Mouse (Mus musculus) mature B cell (primary cell): ENCODE measurements around the gene Ccdc9b.

Experiments used
- in situ Hi-C: fragments of 300-500 bp; cut with MboI; formaldehyde crosslinking; loops from 2 replicates; pipeline ENCODE4 v1.14.3; 2019

Gene Ccdc9b

GRCm38 (mm10) chr2:118761906-118762783, at the start of gene Ccdc9b:
Ccdc9b (minus strand) TSS chr2:118762661.
- in situ Hi-C loops = loop anchor here (5.0 to 25.0 kb wide), 3 partner anchors 125 to 203 kb away; no protein-coding TSS in a partner anchor

GRCm38 (mm10) chr2:118810861-118811260, 48.4 kb upstream of the Ccdc9b start:
- in situ Hi-C loops = no loop called here

DNA sequence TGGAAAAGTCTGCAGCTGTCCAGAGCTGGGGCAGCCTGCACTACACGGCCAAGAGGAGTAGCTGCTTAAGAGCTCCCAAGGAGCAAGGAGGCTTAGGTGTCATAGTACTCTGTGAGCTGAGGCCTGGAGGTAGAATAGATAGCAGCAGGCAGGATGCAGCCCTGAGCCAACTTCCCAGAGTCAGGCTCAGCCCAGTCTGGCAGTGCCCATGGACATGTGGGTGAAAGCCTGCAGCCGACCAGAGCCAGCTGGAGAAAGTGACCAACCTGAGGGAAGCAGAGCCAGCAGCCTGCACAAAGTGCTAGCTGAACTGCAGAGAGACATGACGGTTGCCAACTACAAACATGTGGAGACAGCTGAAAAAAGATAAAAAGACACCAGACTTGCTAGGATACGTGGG, 44.4 kb upstream of the Ccdc9b start:
- in situ Hi-C loops = no loop called here

DNA sequence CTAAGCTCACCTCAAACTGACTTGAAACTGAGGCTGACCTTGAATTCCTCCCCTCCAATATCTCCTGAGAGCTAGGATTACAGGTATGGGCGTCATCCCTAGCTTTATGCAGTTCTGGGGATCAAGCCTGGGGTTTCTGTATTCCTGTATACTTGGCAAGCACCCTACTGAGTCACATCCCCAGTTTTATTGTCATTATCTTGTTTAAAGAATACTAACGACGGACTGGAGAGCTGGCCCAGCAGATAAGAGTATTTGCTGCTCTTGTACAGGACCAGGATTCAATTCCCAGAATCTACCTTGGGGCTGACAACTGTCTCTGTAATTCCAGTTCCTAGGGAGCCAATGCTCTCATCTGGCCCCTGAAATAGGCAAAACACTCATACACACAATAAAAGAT, 43.3 kb upstream of the Ccdc9b start:
- in situ Hi-C loops = no loop called here

GRCm38 (mm10) chr2:118805137-118805536, 42.7 kb upstream of the Ccdc9b start:
- in situ Hi-C loops = no loop called here

- in situ Hi-C loops = no loop called here
These were observed 42.0 kb upstream of the Ccdc9b start for GRCm38 (mm10) chr2:118804474-118804873.

DNA sequence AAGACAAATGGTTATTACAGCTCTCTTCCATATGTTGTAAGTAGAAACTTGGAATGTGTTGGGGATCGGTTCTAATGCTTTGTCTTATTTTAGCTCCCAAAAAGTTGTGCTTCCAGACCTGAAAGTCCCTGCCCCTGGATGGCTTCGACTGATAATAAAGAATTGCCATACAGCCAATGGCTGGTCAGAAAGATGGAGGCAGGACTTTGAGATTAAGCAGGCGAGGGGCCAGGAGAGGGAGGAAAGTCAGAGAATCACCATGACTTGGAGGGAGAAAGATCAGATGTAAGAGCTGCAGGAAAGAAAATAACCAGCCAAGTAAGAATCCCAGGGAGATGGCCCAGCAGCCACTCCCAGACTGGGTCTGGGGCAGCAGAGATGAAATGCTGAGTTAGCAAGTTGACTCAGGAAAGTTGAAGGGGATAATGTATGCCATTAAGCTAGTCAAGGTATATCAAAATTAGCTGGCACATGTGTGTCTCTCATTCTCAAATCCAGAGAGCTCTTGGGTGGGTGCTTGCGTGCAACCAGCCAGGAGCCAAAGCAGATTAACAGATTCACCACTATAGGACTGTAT, 40.2 kb upstream of the Ccdc9b start:
- in situ Hi-C loops = no loop called here

DNA sequence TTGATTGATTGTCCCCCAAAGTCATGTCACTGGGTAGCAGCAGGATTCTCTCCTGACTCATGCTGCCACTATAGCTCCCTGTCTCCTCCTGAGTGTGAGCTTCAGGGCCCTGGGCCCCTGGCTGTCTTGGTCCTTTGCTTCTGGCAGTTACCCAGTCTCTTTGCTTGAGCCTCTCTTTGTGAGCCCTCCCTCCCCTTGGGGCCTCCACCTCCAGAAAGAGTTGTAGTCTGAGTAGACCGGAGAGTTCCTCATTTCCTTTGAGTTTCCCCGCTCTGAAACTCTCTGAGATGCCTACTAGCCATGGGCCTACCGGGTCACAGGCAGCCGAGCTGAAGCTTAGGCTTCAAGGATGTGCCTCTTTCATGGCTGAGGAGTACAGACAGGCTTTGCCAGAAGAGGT, 31.2 kb upstream of the Ccdc9b start:
- in situ Hi-C loops = no loop called here

DNA sequence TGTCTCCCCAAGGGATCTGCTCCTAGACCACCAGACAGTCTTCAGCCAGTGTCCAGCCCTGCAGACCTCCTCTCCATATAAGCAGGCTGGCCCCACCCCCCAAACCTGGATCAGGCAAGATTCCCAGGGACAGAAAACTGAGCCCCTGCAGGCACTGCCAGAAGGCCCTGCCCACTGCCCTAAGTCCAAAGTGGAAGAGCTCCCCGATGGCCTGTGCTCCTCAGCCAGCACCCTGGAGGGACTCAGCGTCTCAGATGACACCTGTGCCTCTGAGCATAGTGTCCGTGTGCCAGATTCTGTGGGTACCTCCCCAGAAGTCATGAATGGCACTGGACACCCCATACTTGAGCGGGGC, 29.8 kb upstream of the Ccdc9b start:
- in situ Hi-C loops = no loop called here

DNA sequence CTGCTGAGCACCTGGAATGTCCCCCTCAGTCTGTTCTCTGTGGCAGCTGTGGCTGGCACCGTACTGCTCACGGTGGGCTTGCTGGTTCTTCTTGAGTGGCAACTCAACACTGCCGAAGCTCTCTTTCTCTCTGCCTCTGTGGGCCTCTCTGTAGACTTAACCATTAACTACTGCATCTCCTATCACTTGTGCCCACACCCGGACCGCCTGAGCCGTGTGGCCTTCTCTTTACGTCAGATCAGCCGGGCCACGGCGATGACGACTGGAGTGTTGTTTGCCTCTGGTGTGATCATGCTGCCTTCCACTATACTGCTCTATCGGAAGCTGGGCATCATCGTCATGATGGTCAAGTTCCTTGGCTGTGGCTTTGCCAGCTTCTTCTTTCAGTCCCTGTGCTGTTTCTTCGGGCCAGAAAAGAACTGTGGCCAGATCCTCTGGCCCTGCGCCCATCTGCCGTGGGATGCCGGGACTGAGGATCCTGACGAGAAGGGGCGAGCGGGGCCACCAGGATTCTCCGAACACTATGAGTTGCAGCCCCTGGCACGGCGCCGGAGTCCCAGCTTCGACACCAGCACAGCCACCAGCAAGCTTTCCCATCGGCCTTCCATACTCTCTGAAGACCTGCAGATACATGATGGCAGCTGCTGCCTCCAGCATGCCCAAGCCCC, 29.3 kb upstream of the Ccdc9b start:
- in situ Hi-C loops = no loop called here

GRCm38 (mm10) chr2:118790551-118791525, 28.4 kb upstream of the Ccdc9b start:
- in situ Hi-C loops = no loop called here

- in situ Hi-C loops = no loop called here
These were observed 27.7 kb upstream of the Ccdc9b start for GRCm38 (mm10) chr2:118790221-118790550.

DNA sequence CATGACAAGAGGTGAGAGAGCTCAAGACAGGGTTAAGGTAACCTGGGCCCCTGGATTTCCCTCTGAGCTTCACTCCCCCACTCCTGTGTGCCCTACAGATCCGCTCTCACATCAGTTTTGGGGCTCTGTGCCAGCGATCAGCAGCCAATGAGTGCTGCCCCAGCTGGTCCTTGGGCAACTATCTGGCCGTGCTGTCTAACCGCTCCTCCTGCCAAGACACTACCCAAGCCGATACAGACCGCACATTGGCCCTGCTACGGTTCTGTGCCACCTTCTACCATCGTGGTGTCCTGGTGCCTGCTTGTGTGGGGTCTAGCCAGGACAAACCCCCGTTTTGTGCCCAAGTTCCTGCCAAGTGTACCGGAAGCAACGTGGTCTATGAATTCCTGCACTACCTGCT, 27.0 kb upstream of the Ccdc9b start:
- in situ Hi-C loops = no loop called here

- in situ Hi-C loops = no loop called here
These were observed 24.1 kb upstream of the Ccdc9b start for GRCm38 (mm10) chr2:118786525-118786924.

GRCm38 (mm10) chr2:118783663-118784062, 21.2 kb upstream of the Ccdc9b start:
- in situ Hi-C loops = no loop called here

DNA sequence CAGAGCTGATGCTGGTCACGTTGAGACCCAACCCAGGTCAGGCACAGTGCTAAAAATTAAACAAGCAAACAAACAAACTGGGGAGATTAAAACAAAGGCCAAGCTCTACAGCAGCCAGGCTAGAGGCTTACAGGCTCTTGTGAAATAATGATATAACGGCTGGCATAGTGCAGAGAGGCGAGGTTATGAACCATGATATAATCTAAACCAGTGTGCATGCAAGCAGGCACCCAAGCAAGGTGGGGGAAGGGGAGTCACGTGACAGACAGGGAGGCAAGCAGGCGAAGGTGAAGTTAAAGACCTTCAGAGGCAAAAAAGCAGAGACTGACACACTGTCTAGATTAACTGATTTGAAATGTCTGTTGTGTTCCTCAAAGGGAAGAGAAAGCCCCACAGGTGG, 20.6 kb upstream of the Ccdc9b start:
- in situ Hi-C loops = no loop called here

GRCm38 (mm10) chr2:118782303-118782702, 19.8 kb upstream of the Ccdc9b start:
- in situ Hi-C loops = no loop called here

DNA sequence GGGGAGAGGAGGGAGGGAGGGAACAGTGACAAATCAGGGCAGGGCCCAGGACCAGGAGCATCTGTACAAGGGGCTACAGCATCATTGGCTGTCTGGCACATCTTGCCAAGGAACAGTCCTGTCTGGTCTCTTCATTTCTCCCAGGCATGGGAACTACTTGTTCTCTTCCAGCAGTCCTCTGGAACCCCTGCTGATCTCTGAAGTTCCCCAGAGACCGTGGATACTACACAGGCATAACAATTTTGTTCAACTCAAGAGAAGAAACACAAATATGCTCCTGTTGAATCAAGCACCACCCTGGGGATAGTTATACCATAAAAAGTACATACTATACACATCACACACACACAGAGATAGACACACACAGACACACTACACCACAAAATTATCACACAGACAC, 18.7 kb upstream of the Ccdc9b start:
- in situ Hi-C loops = no loop called here

DNA sequence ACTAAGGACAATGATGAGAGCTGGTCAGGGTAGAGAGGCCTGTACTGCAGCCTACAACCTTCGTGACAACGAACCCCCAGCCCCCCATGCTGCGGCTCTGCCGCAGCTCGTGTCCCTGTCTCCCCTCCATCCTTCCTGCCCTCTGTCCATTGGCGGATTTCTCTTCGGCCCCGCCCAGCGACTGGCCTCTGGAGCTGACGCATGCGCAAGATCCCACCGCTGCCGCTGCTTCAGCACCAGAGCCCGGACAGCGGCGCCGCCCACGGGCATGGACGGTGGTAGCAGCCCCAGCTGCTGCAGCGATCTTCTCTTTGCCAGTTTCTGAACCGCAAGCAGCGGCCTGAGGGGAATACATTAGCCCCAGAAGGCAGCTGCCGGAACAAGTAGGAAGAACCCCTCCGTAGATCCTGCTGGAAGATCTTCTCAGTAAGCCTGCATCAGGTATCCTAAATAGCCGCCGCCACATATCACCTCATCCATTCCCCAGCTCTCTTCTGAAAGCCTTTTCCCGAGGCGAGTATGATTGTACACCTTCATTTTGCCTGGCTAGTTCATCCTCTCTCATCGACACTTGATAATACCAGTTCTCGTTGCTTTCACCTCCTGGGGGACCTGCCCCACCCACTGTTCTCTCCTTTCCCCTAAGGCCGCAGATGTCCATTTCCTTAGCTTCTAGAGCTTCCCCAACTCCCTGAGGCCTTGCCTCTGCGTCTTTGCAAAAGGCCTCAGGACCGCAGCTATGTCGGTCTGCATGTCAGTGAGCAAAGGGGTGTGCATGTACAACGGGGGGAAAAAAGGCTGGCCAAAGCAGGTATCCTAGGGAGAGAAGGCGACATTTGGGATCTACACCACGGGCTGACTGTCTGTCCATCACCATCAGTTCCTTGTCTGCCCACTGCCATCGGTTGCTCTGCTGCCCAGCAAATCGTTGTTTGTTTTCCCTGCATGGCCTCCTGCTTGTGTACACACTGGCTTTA, 17.3 kb upstream of the Ccdc9b start, which contains the start of gene Disp2:
TSS of gene Disp2 (plus strand) at position 216 of the 977 bp plus-strand sequence.
- in situ Hi-C loops = no loop called here

DNA sequence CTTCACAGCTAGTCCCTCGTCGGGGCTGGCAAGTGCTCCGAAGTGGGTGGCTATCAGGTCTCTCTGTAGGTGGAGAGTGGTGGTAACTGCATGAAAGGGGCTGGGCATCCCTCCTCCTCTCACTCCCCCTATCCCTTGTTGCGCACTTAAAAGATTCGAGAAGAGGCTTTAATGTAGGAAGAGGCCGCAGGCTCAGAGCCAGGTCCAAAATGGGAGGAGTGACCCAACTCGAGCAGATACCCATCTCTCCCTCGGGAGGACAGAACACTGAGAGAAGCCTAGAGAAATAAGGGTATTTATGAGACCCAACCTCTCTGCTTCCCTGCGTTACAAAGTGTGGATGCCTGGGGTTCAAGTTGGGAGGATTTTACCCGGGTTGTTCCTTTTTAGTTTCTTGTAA, 16.6 kb upstream of the Ccdc9b start:
- in situ Hi-C loops = no loop called here

DNA sequence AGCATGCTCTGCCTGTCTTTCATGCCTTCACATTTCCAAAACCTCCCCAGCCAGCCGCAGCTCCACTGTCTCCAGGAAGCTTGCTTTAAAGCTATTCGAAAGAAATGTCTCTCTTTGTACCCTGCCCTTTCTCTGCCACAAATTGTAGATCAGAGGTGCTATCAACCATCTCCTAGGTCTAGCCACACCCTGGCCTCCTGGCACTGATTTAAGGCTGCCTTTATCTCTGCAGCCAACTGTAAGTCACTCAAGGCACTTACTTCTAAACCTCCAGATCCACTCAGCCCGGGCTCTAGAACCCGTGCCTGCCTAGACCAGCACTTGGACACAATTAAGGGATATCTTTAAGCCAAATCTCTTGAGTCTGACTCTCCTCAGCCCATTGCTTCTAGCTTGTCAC, 16.0 kb upstream of the Ccdc9b start:
- in situ Hi-C loops = no loop called here
